Mouse (Mus musculus): Measurements from ENCODE around the gene 4930438A08Rik.

GRCm38 (mm10) chr11:58322824-58323569 lies 48.4 kb downstream of the 4930438A08Rik start:
- peak; percentile 97 for TF ChIP-seq POLR2A (IDR thresholded peaks at IDR 0.05; ENCODE audit: insufficient read depth, low read depth, low read length)
- TF ChIP-seq CTCF (IDR thresholded peaks at IDR 0.05): no peak
